Mouse (Mus musculus) intestine, embryonic 14.5 days (tissue): Measurements from ENCODE around the gene Cd151. TPM values are rescaled to one million over a fixed set of nuclear protein-coding genes. Genes with fewer than 3 reads are reported as not detected.

Experiments
- ATAC-seq: fragments of 200-750 bp; cut with Nextera tagmentation; replicated peaks from 2 replicates; pipeline ENCODE4 v1.8.0; 2017; ENCODE audit warnings: low read depth, moderate number of reproducible peaks, moderate TSS enrichment, moderate library complexity; ENCODE audit not compliant: low FRiP score, low TSS enrichment
- DNase-seq: peaks from one replicate; pipeline ENCODE4 v3.0.0-alpha.2; 2018; ENCODE audit warnings: low spot score
- H3K27ac ChIP-seq: fragments of 300-500 bp; sonication (generic); 2 replicates; pipeline ENCODE4 v1.5.1; 2014; ENCODE audit warnings: low read depth, mild to moderate bottlenecking, control low read depth
- H3K27me3 ChIP-seq: fragments of 300-500 bp; sonication (generic); replicated peaks from 2 replicates; pipeline ENCODE4 v1.6.1; 2014; ENCODE audit warnings: low read length, control low read depth; ENCODE audit not compliant: control insufficient read depth, insufficient read depth
- H3K36me3 ChIP-seq: fragments of 300-500 bp; sonication (generic); 2 replicates; pipeline ENCODE4 v1.6.1; 2014; ENCODE audit warnings: low read length, control low read depth; ENCODE audit not compliant: control insufficient read depth, insufficient read depth
- H3K4me1 ChIP-seq: fragments of 300-500 bp; sonication (generic); replicated peaks from 2 replicates; pipeline ENCODE4 v1.6.1; 2014; ENCODE audit warnings: low read length, control low read depth, mixed read lengths; ENCODE audit not compliant: control insufficient read depth, insufficient read depth
- H3K4me2 ChIP-seq: fragments of 300-500 bp; sonication (generic); 2 replicates; pipeline ENCODE4 v1.6.1; 2014; ENCODE audit warnings: low read length
- H3K4me3 ChIP-seq: fragments of 300-500 bp; sonication (generic); 2 replicates; pipeline ENCODE4 v1.5.1; 2014; ENCODE audit warnings: low read depth, low read length, control low read depth, mixed read lengths
- H3K9ac ChIP-seq: fragments of 300-500 bp; sonication (generic); 2 replicates; pipeline ENCODE4 v1.6.1; 2014; ENCODE audit warnings: mild to moderate bottlenecking, low read length
- H3K9me3 ChIP-seq: fragments of 300-500 bp; sonication (generic); 2 replicates; pipeline ENCODE4 v1.6.1; 2016; ENCODE audit warnings: low read length, control low read depth; ENCODE audit not compliant: control insufficient read depth
- WGBS: fragments of 180-500 bp; shearing (Covaris S2); extraction: QIAGEN DNeasy Blood & Tissue Kit; methylation state at CpG from one replicate; pipeline ENCODE4 v1.1.7; 2014; 5-methylcytosine and 5-hydroxymethylcytosine counted together
- polyA plus RNA-seq: library from polyadenylated mRNA; unstranded; fragments of >200 nt; fragmentation: Nextera tagmentation; extraction: Ambion mirVana; gene quantifications from 2 replicates; pipeline ENCODE4 v1.2.1, GENCODE M21; 2014

The Cd151 gene
- polyA plus RNA-seq, 1 experiment from 2014 or later = 73.5 TPM

GRCm38 (mm10) chr7:141497600-141497999, 30.4 kb downstream of the Cd151 start:
- Histone ChIP-seq H3K27ac (no peak overlapping the region), H3K4me3 (no peak overlapping the region), H3K9ac (no peak overlapping the region), H3K36me3 (peaks cover 23% of the 10 kb centered on the region), H3K27me3 (no peaks in the 10 kb centered on the region), H3K9me3 (no peaks in the 10 kb centered on the region), H3K4me2 (no peak overlapping the region), H3K4me1 (no peaks in the 10 kb centered on the region)
- WGBS = 89% methylated on average over 3 of the region's 3 CpGs
- no peak for ATAC-seq
- no peak for DNase-seq

- no peak for DNase-seq
- H3K4me3 ChIP-seq = no peak overlapping the region
- H3K27me3 ChIP-seq = no peaks in the 10 kb centered on the region
- no peak overlapping the region for H3K4me2 ChIP-seq
- H3K9ac ChIP-seq = no peak overlapping the region
- no peaks in the 10 kb centered on the region for H3K9me3 ChIP-seq
- H3K36me3 ChIP-seq = no peaks in the 10 kb centered on the region
- H3K27ac ChIP-seq = no peak overlapping the region
- 87% methylated on average over 7 of the region's 7 CpGs for WGBS
- no peak for ATAC-seq
- H3K4me1 ChIP-seq = no peaks in the 10 kb centered on the region
Measured at GRCm38 (mm10) chr7:141501820-141502555, 34.8 kb downstream of the Cd151 start.

DNA sequence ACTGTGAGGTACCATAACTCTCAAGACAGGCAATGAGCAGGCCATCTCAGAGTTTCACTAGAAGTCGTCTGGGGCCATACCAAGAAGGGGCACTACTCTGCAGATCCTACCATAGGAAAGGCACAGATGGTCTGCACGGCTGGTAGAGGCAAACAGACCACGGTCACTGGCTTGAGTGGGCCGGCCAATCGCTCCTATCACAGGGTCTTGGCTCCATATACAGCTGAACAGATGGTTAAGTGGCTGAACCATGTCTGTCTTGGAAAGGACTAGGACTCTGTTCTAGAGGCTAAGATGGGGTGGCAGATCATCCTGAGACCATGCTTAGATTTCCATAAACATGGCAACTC, 35.3 kb downstream of the Cd151 start:
- Histone ChIP-seq H3K36me3 (no peaks in the 10 kb centered on the region), H3K27me3 (no peaks in the 10 kb centered on the region), H3K9ac (no peak overlapping the region), H3K27ac (no peak overlapping the region), H3K4me3 (no peak overlapping the region), H3K4me2 (no peak overlapping the region), H3K4me1 (no peaks in the 10 kb centered on the region), H3K9me3 (no peaks in the 10 kb centered on the region)
- WGBS = 93% methylated on average over 5 of the region's 5 CpGs
- ATAC-seq (no peak), DNase-seq (no peak)

DNA sequence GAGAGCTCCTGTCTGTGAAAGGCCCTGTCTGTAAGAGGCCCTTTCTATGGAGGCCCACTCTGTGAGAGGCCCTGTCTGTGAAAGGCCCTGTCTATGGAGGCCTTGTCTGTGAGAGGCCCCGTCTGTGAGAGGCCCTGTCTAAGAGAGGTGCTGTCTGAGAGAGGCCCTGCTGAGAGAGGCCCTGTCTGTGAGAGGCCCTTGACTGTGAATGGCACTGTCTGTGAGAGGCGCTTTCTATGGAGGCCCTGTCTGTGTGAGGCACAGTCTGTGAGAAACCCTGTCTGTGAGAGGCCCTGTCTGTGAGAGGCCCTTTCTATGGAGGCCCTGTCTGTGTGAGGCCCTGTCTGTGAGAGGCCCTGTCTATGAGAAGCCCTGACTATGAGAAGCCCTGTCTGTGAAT, 39.1 kb downstream of the Cd151 start:
- no peak for DNase-seq
- 80% methylated on average over 2 of the region's 2 CpGs for WGBS
- H3K27me3 ChIP-seq = no peaks in the 10 kb centered on the region
- no peaks in the 10 kb centered on the region for H3K4me1 ChIP-seq
- H3K36me3 ChIP-seq = no peaks in the 10 kb centered on the region
- no peak for ATAC-seq
- H3K4me2 ChIP-seq = no peak overlapping the region
- no peak overlapping the region for H3K4me3 ChIP-seq
- H3K27ac ChIP-seq = no peak overlapping the region
- H3K9me3 ChIP-seq = no peaks in the 10 kb centered on the region
- H3K9ac ChIP-seq = no peak overlapping the region

- H3K4me3 ChIP-seq = no peak overlapping the region
- H3K9me3 ChIP-seq = no peaks in the 10 kb centered on the region
- no peaks in the 10 kb centered on the region for H3K4me1 ChIP-seq
- H3K4me2 ChIP-seq = no peak overlapping the region
- ATAC-seq (no peak), DNase-seq (no peak)
- 0 out of 2 replicates have a peak overlapping the region, but pooled peaks have one; percentile 29 for H3K27ac ChIP-seq
- H3K27me3 ChIP-seq = no peaks in the 10 kb centered on the region
- no peaks in the 10 kb centered on the region for H3K36me3 ChIP-seq
- no peak overlapping the region for H3K9ac ChIP-seq
Measured at GRCm38 (mm10) chr7:141508160-141508559, 41.0 kb downstream of the Cd151 start.

- no peak for ATAC-seq
- Histone ChIP-seq H3K9ac (no peak overlapping the region), H3K4me1 (no peaks in the 10 kb centered on the region), H3K4me2 (no peak overlapping the region), H3K27ac (no peak overlapping the region), H3K9me3 (no peaks in the 10 kb centered on the region), H3K36me3 (peaks cover 5% of the 10 kb centered on the region; the same call in 1 of the 2 replicates), H3K27me3 (no peaks in the 10 kb centered on the region), H3K4me3 (no peak overlapping the region)
- WGBS = 94% methylated on average over 5 of the region's 5 CpGs
- no peak for DNase-seq
Measured at GRCm38 (mm10) chr7:141510196-141510595, 43.0 kb downstream of the Cd151 start.

- ATAC-seq = no peak
- WGBS = 72% methylated on average over 8 of the region's 8 CpGs
- no peak overlapping the region for H3K4me2 ChIP-seq
Measured at GRCm38 (mm10) chr7:141510681-141511191, 43.5 kb downstream of the Cd151 start.

GRCm38 (mm10) chr7:141517638-141518037, 50.4 kb downstream of the Cd151 start:
- Histone ChIP-seq H3K27ac (no peak overlapping the region), H3K36me3 (peaks cover 29% of the 10 kb centered on the region), H3K4me2 (no peak overlapping the region), H3K9ac (no peak overlapping the region), H3K4me1 (no peaks in the 10 kb centered on the region), H3K27me3 (no peaks in the 10 kb centered on the region), H3K4me3 (no peak overlapping the region), H3K9me3 (no peaks in the 10 kb centered on the region)
- 87% methylated on average over 4 of the region's 4 CpGs for WGBS
- DNase-seq = no peak
- no peak for ATAC-seq

More at GRCm38 (mm10) chr7:141510681-141511191, 43.5 kb downstream of the Cd151 start:
- H3K9ac ChIP-seq = no peak overlapping the region
- no peaks in the 10 kb centered on the region for H3K4me1 ChIP-seq
- no peak for DNase-seq
- H3K9me3 ChIP-seq = no peaks in the 10 kb centered on the region
- no peak overlapping the region for H3K4me3 ChIP-seq
- peaks cover 7% of the 10 kb centered on the region; the same call in 1 of the 2 replicates for H3K36me3 ChIP-seq
- no peaks in the 10 kb centered on the region for H3K27me3 ChIP-seq
- H3K27ac ChIP-seq = no peak overlapping the region

DNA sequence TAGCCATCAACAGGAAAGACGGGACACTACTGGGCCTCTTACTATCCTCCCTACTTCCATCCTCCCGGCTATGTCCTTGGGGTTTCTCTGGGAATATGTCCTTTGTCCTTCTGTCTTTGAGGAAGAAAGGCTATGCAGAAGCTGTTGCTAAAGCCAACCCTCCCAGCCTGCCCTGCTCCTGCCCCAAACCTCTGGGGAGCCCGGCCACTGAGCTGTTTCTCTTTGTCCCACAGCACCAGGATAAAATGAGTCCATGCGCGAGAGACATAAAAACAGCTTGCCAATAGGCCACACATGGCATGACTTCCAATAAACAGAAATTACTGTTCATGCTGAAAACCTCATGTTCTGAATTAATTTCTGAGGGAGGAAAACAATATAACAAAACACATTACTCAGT, 51.1 kb downstream of the Cd151 start:
- peaks cover 29% of the 10 kb centered on the region for H3K36me3 ChIP-seq
- WGBS = 89% methylated on average over 5 of the region's 5 CpGs
- no peak for ATAC-seq

More for the DNA sequence above, 51.1 kb downstream of the Cd151 start:
- no peak overlapping the region for H3K4me2 ChIP-seq
- no peaks in the 10 kb centered on the region for H3K4me1 ChIP-seq
- H3K27ac ChIP-seq = no peak overlapping the region
- DNase-seq = no peak
- H3K9me3 ChIP-seq = no peaks in the 10 kb centered on the region
- H3K27me3 ChIP-seq = no peaks in the 10 kb centered on the region
- no peak overlapping the region for H3K9ac ChIP-seq
- no peak overlapping the region for H3K4me3 ChIP-seq
